Mouse (Mus musculus) hindbrain, embryonic 16.5 days (tissue): ENCODE measurements at regions not wholly inside any gene's neighbourhood (a gene's known extent, or its start where the extent isn't known, plus 50 kb on each side); places are given as distances from the start of the nearest gene placed in this dataset.

Source experiments
- ATAC-seq: fragments of 200-750 bp; cut with Nextera tagmentation; 2 replicates; pipeline ENCODE4 v1.8.0; 2017; ENCODE audit warnings: moderate TSS enrichment, moderate library complexity
- H3K27ac ChIP-seq: fragments of 300-500 bp; sonication (generic); 2 replicates; pipeline ENCODE4 v1.5.1; 2014; ENCODE audit warnings: low read depth, mild to moderate bottlenecking, control low read depth, low read length, moderate library complexity
- H3K27me3 ChIP-seq: fragments of 300-500 bp; sonication (generic); replicated peaks from 2 replicates; pipeline ENCODE4 v1.6.1; 2014; ENCODE audit warnings: low read length; ENCODE audit not compliant: control insufficient read depth, insufficient read depth
- H3K36me3 ChIP-seq: fragments of 300-500 bp; sonication (generic); 2 replicates; pipeline ENCODE4 v1.6.1; 2014; ENCODE audit warnings: mild to moderate bottlenecking, low read length, moderate library complexity, mixed read lengths; ENCODE audit not compliant: control insufficient read depth, insufficient read depth
- H3K4me1 ChIP-seq: fragments of 300-500 bp; sonication (generic); 2 replicates; pipeline ENCODE4 v1.6.1; 2014; ENCODE audit warnings: low read depth, low read length; ENCODE audit not compliant: control insufficient read depth, insufficient read depth
- H3K4me2 ChIP-seq: fragments of 300-500 bp; sonication (generic); 2 replicates; pipeline ENCODE4 v1.6.1; 2014; ENCODE audit warnings: mild to moderate bottlenecking, low read length, control low read depth, moderate library complexity
- H3K4me3 ChIP-seq: fragments of 300-500 bp; sonication (generic); 2 replicates; pipeline ENCODE4 v1.5.1; 2014; ENCODE audit warnings: mild to moderate bottlenecking, low read length, control low read depth, moderate library complexity
- H3K9ac ChIP-seq: fragments of 300-500 bp; sonication (generic); 2 replicates; pipeline ENCODE4 v1.6.1; 2014; ENCODE audit warnings: low read depth, mild to moderate bottlenecking, control low read depth, low read length, moderate library complexity
- H3K9me3 ChIP-seq: fragments of 300-500 bp; sonication (generic); 2 replicates; pipeline ENCODE4 v1.6.1; 2014; ENCODE audit warnings: mild to moderate bottlenecking, low read length, moderate library complexity; ENCODE audit not compliant: control insufficient read depth
- whole genome bisulfite sequencing: fragments of 180-500 bp; shearing (Covaris S2); extraction: QIAGEN DNeasy Blood & Tissue Kit; methylation state at CpG from one replicate; pipeline ENCODE4 v1.1.7; 2014; 5-methylcytosine and 5-hydroxymethylcytosine counted together

DNA sequence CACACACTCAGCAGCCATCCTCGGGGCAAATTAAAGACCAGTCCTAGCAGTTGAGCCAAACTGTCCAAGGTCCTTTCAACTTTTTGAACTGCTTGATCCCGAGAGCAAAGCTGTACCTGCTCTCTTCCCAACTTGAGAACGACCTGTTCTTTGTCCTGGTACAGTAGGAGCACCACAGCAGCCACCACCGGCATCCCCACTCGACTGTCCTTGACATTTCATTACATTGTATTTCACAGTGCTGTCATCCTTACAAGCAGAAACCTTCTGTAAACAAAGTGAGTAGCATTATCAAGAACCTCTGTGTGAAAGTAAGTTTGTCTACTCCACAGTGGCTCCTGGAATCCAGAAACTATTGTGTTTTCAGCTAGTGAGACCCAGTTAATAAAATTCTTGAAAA is 240.2 kb upstream of the Zfp462 start:
- no peak overlapping the region for H3K27ac ChIP-seq
- no peak overlapping the region for H3K4me3 ChIP-seq

DNA sequence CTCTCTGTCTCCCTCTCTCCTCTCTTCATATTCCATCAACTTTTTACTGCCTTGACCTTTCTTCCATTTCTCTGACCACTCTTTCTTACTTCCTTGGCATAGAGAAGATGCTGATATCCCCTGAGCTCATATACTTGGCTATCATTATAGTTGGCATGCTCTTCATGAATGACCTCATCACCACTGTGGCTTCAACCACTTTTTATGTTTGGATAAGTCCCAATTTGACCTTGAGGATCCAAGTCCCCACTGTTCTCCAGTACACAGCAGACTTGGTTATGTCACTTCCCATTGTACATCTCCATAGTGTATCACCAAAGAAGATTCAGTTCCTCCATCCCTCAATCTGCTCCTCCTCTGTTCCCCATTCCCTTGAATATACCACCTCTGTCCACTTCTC is 235.1 kb upstream of the Zfp462 start:
- Histone ChIP-seq H3K27me3 (no peaks in the 10 kb centered on the region), H3K4me1 (no peaks in the 10 kb centered on the region), H3K9me3 (no peaks in the 10 kb centered on the region), H3K9ac (no peak overlapping the region), H3K36me3 (no peaks in the 10 kb centered on the region), H3K4me2 (no peak overlapping the region), H3K27ac (no peak overlapping the region), H3K4me3 (no peak overlapping the region)
- no peak for ATAC-seq

More for the DNA sequence above, 240.2 kb upstream of the Zfp462 start:
- Histone ChIP-seq H3K36me3 (no peaks in the 10 kb centered on the region), H3K27me3 (no peaks in the 10 kb centered on the region), H3K9ac (no peak overlapping the region), H3K9me3 (no peaks in the 10 kb centered on the region), H3K4me2 (no peak overlapping the region), H3K4me1 (no peaks in the 10 kb centered on the region)
- ATAC-seq, result no peak
- 93% methylated on average over 5 of the region's 5 CpGs for WGBS

DNA sequence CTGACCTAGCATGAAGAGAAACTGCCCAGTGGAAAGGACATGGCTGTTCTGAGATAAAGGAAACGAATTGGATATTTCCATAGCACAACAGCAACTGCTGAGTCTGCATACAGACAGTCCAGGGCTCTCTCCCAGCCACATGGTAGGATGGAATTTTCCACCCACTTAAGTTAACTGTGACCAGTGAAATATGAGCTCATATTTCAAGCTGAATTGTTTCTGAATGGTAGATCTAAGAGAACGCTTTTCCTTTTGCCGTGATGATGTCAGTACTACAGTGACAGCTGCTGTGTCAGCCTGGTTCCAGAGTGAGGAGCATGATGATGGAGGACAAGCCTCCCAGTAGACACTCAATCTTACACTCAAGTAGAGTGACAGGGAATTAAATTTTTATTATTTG is 231.9 kb upstream of the Zfp462 start:
- H3K27me3 ChIP-seq, result no peaks in the 10 kb centered on the region
- H3K9ac ChIP-seq, result no peak overlapping the region
- 75% methylated on average over 3 of the region's 3 CpGs for WGBS
- no peak overlapping the region for H3K4me3 ChIP-seq
- H3K4me1 ChIP-seq, result no peaks in the 10 kb centered on the region
- H3K27ac ChIP-seq, result no peak overlapping the region
- no peaks in the 10 kb centered on the region for H3K36me3 ChIP-seq
- H3K9me3 ChIP-seq, result no peaks in the 10 kb centered on the region
- ATAC-seq, result no peak
- H3K4me2 ChIP-seq, result no peak overlapping the region

DNA sequence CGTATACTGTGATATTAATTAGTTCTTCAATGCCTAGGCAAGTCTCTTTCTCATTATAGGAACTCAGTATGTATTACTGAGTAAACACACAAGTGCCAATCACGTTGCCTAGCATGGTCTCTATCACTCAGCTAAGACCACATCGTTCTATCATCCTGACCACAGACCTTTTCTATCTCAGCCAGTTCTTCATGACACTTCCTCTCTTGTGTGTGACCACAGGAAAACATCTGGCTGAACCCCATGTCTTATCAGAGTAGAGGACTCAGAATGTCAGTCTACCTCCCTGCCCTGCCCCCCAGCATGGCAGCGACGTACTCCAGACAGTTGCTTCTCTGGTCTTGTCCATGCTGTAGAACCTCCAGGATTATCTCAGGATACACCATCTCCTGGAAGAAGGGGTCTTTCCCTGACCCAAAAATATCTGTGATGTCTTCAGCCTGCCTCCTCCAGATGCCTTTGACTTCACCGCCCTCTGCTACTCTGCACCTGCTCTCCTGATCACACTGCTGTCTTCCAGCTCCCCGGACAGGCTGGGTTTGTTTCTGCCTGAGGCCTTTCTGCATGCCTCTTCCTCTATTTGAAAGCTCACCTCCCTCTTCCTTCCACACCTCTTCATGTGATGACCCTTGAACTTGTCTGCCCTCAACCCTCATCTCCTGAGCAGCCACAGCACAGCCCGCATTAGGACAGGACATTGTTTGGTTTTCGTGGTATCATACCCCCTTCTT is 230.1 kb upstream of the Zfp462 start:
- no peak for ATAC-seq
- H3K9me3 ChIP-seq, result no peaks in the 10 kb centered on the region
- no peak overlapping the region for H3K9ac ChIP-seq
- H3K27ac ChIP-seq, result no peak overlapping the region
- 87% methylated on average over 9 of the region's 9 CpGs for WGBS
- no peaks in the 10 kb centered on the region for H3K27me3 ChIP-seq
- H3K4me3 ChIP-seq, result no peak overlapping the region
- H3K36me3 ChIP-seq, result no peaks in the 10 kb centered on the region
- H3K4me1 ChIP-seq, result no peaks in the 10 kb centered on the region
- no peak overlapping the region for H3K4me2 ChIP-seq

DNA sequence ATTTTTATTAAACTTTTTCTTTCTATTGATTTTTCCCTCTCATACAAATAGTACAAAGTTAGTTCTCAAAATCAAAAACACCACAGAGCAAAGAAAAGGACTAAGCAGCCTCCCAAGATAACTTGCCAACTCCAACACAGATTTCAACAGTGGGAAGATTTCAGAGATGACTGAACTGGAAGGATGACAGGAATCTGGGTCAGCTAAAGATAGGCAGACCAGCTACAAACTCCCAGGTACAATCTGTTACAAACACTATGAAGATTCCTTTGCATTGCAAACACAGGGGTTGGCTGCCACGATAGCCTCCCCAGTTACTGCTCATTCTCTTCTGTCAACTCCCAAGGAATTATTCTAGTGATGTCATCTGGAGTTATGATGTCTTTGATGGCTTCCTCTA is 226.8 kb upstream of the Zfp462 start:
- no peaks in the 10 kb centered on the region for H3K27me3 ChIP-seq
- 81% methylated on average over 1 of the region's 1 CpGs for WGBS
- no peaks in the 10 kb centered on the region for H3K36me3 ChIP-seq
- H3K27ac ChIP-seq, result no peak overlapping the region
- H3K4me2 ChIP-seq, result no peak overlapping the region
- no peak for ATAC-seq
- no peak overlapping the region for H3K9ac ChIP-seq
- H3K4me1 ChIP-seq, result no peaks in the 10 kb centered on the region
- no peak overlapping the region for H3K4me3 ChIP-seq
- no peaks in the 10 kb centered on the region for H3K9me3 ChIP-seq

DNA sequence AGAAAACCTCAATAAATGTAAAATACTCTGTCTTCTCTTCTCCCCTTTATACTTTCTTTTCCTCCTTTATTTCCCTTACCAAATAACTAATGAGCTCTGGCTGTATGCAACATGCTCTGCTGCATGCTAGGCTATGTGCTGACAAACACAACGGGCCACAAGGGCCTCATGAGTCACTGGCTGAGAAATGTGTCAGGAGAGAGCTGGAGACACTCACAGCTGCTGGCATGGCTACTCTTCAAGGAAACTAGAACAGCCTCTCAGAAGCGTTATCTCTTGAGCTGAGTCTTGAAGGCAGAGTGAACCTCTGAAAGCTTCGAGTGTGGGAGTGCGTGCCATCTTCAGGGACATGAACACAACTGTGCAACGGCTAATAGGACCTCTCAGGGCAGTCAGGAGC is 205.8 kb upstream of the Zfp462 start:
- WGBS, result 85% methylated on average over 5 of the region's 5 CpGs
- Histone ChIP-seq H3K27ac (no peak overlapping the region), H3K4me1 (no peaks in the 10 kb centered on the region), H3K36me3 (no peaks in the 10 kb centered on the region), H3K9ac (no peak overlapping the region), H3K4me2 (no peak overlapping the region), H3K4me3 (no peak overlapping the region), H3K9me3 (no peaks in the 10 kb centered on the region), H3K27me3 (no peaks in the 10 kb centered on the region)
- no peak for ATAC-seq

DNA sequence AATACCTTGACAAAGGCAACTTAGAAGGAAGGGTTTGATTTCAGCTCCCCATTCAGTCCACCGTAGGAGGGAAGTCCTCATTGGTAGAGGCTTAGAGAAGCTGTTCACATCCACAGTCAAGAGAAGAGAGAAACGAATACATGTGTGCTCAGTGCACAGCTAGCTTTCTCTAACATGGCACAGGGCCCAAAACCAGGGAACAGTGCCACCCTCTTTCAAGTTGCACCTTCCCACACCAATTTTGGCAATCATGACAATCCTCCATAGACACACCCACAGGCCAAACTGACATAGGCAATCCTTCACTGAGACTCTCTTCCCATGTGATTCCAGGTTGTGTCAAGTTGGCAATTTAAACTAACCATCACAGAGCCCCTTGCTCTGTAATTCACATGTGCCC is 193.4 kb upstream of the Zfp462 start:
- no peaks in the 10 kb centered on the region for H3K9me3 ChIP-seq
- 90% methylated on average over 2 of the region's 2 CpGs for WGBS
- no peak overlapping the region for H3K4me3 ChIP-seq
- H3K36me3 ChIP-seq, result no peaks in the 10 kb centered on the region
- H3K27me3 ChIP-seq, result no peaks in the 10 kb centered on the region
- no peaks in the 10 kb centered on the region for H3K4me1 ChIP-seq
- no peak overlapping the region for H3K4me2 ChIP-seq
- ATAC-seq, result no peak
- H3K27ac ChIP-seq, result no peak overlapping the region
- H3K9ac ChIP-seq, result no peak overlapping the region

DNA sequence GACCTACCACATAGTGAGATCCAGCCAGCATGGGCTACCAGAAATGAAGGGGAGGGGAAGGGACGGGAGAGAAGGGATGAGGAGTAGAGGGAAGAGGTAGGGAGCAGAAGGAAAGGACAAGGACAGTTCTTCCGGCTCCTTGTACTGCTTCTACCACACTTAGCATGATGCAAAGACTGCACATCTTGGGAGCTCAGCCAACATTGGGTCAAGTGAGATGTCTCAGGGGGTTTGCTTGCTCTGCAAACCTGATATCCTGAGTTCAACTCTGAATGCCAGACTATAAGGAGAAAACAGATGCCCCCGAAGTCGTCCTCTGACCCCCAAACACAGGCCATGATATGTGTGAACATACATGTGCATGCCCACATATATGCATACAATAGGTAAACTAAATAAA is 188.4 kb upstream of the Zfp462 start:
- no peak overlapping the region for H3K27ac ChIP-seq
- H3K9ac ChIP-seq, result no peak overlapping the region
- H3K4me3 ChIP-seq, result no peak overlapping the region
- WGBS, result 88% methylated on average over 4 of the region's 4 CpGs
- no peak overlapping the region for H3K4me2 ChIP-seq
- no peaks in the 10 kb centered on the region for H3K27me3 ChIP-seq
- H3K4me1 ChIP-seq, result peaks cover 7% of the 10 kb centered on the region
- no peaks in the 10 kb centered on the region for H3K9me3 ChIP-seq
- no peak for ATAC-seq
- H3K36me3 ChIP-seq, result no peaks in the 10 kb centered on the region

DNA sequence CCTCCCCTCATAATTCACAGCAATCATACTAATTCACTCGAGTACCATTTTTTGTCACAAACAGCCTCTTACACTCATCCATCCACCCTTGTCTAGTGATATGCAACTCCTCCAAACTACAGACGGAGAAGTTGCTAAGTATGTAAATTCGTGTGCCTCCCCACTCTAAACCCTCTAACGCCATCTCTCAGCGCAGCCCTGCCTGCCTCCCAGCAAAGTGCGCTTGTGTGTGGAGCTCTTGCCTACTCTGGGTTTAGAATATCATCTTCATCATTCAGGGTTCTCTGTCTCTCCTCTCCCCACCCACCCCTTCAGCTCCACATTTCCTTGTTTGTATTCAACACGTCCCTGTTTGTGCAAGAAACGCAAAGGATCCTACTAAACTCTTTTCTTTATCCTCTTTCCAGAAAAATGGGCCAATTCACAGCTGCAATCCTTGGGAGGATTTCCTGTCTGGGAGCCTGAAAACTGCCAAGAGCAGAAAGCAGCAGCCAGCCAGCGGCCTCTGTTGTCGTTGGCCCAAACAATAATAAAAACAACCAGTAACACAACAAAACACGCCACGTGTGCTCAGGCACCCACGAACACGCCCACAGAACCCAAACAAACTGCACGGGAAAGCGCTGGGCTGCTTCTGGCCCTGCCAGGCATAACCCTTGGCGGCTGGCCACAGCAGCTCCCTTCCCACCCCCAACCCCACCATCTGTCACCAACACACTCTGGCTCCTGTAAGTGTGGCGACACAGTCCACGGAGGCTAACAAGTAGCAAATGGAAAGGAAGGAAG is 186.9 kb upstream of the Zfp462 start:
- H3K9ac ChIP-seq, result peak overlapping the region; percentile 35; the same call in 1 of the 2 replicates
- H3K9me3 ChIP-seq, result no peaks in the 10 kb centered on the region
- no peaks in the 10 kb centered on the region for H3K27me3 ChIP-seq
- peaks cover 7% of the 10 kb centered on the region for H3K4me1 ChIP-seq
- peak overlapping the region; percentile 60 for H3K27ac ChIP-seq
- ATAC-seq, result peak; percentile 93
- H3K4me2 ChIP-seq, result peak overlapping the region; percentile 55
- H3K36me3 ChIP-seq, result no peaks in the 10 kb centered on the region
- H3K4me3 ChIP-seq, result peak overlapping the region; percentile 24
- 32% methylated on average over 19 of the region's 19 CpGs for WGBS
